ENCODE assay signal across 13 mouse cellular contexts in the genomic region with DNA sequence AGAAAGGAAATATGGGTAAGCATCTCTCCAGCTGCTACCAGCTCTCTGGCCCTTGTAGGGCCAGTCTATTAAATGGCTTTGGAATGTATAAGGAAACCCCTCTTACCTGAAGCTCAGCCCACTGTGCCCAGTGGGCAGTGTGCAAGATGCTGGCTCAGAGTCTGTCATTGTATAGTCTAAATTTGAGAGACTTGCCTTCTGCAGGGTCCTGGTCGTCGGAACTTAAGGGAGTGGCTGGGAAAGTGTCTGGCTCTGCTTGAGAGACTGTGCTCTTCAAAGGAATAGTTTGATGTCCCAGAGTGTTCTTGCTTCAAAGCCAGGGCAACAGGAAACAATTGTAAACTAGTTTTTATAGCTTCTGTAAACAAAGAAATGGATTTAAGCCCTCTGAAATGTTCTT. TPM values are rescaled to one million over a fixed set of nuclear protein-coding genes. Genes with fewer than 3 reads are reported as not detected.
DNase-seq lines count a peak whose midpoint lies in the region; ATAC-seq lines count a peak whose summit lies in the region.
"Had no signal": no experiment of that assay in that cellular context is flagged by ENCODE, and none has a peak within 500 bp of the region (broad histone marks: within the 10 kb centered on the region; RNA-seq: fewer than 3 reads in every experiment).

No protein-coding gene starts in this region.

- peaks cover 12% of the 10 kb centered on the region; the same call in 1 of the 2 replicates for H3K4me1 ChIP-seq in hindbrain, embryonic 10.5 days (replicated peaks)
- H3K4me1 ChIP-seq in hindbrain, embryonic 11.5 days (replicated peaks; ENCODE audit: control insufficient read depth, insufficient read depth, low read length): no peaks in the 10 kb centered on the region
- H3K4me1 ChIP-seq in embryonic facial prominence, embryonic 13.5 days: peaks cover 21% of the 10 kb centered on the region
- peaks cover 15% of the 10 kb centered on the region; the same call in 1 of the 2 replicates for H3K4me1 ChIP-seq in hindbrain, embryonic 15.5 days (replicated peaks)
- H3K4me1 ChIP-seq in midbrain, embryonic 12.5 days: peaks cover 11% of the 10 kb centered on the region
- H3K4me1 ChIP-seq: heart, embryonic 10.5 days had no signal

- H3K9ac ChIP-seq in hindbrain, embryonic 11.5 days (ENCODE audit: low read depth, low read length): no peak overlapping the region
- no peak overlapping the region for H3K9ac ChIP-seq in embryonic facial prominence, embryonic 13.5 days
- no peak overlapping the region for H3K9ac ChIP-seq in hindbrain, embryonic 15.5 days
- H3K9ac ChIP-seq in midbrain, embryonic 12.5 days (replicated peaks): no peak overlapping the region
- H3K9ac ChIP-seq: limb, embryonic 15.5 days had no signal

- no peak overlapping the region for H3K4me3 ChIP-seq in hindbrain, embryonic 10.5 days
- no peak overlapping the region for H3K4me3 ChIP-seq in hindbrain, embryonic 11.5 days (ENCODE audit: low read depth, low read length)
- no peak overlapping the region for H3K4me3 ChIP-seq in embryonic facial prominence, embryonic 13.5 days
- H3K4me3 ChIP-seq in hindbrain, embryonic 15.5 days: no peak overlapping the region
- no peak overlapping the region for H3K4me3 ChIP-seq in midbrain, embryonic 12.5 days
- H3K4me3 ChIP-seq: heart, embryonic 10.5 days; limb, embryonic 15.5 days had no signal

- no peak overlapping the region for H3K4me2 ChIP-seq in hindbrain, embryonic 11.5 days (replicated peaks; ENCODE audit: low read depth, low read length)
- H3K4me2 ChIP-seq in embryonic facial prominence, embryonic 13.5 days: peak overlapping the region; percentile 47
- H3K4me2 ChIP-seq in hindbrain, embryonic 15.5 days: no peak overlapping the region
- H3K4me2 ChIP-seq in midbrain, embryonic 12.5 days (replicated peaks): no peak overlapping the region
- H3K4me2 ChIP-seq: limb, embryonic 15.5 days had no signal

- no peak for ATAC-seq in hindbrain, embryonic 11.5 days (ENCODE audit: low FRiP score)
- ATAC-seq in embryonic facial prominence, embryonic 13.5 days (ENCODE audit: insufficient number of reproducible peaks, insufficient read depth, low FRiP score, low TSS enrichment, low read depth): no peak
- 0 out of 2 replicates have a peak, but pooled peaks have one; percentile 34 for ATAC-seq in hindbrain, embryonic 15.5 days (ENCODE audit: low FRiP score, low read depth)
- ATAC-seq in midbrain, embryonic 12.5 days (ENCODE audit: low FRiP score, low read depth): no peak

- no peaks in the 10 kb centered on the region for H3K9me3 ChIP-seq in hindbrain, embryonic 10.5 days
- H3K9me3 ChIP-seq in hindbrain, embryonic 11.5 days (ENCODE audit: control insufficient read depth, low read length): no peaks in the 10 kb centered on the region
- H3K9me3 ChIP-seq in embryonic facial prominence, embryonic 13.5 days: no peaks in the 10 kb centered on the region
- H3K9me3 ChIP-seq in hindbrain, embryonic 15.5 days: no peaks in the 10 kb centered on the region
- no peaks in the 10 kb centered on the region for H3K9me3 ChIP-seq in midbrain, embryonic 12.5 days
- H3K9me3 ChIP-seq: G1E; heart, embryonic 10.5 days; limb, embryonic 15.5 days had no signal

- no peak for DNase-seq in hindbrain, embryonic 10.5 days (ENCODE audit: low spot score)
- DNase-seq in hindbrain, embryonic 11.5 days (ENCODE audit: low spot score): no peak
- DNase-seq in B cell, adult 2 months: no peak
- DNase-seq in ovary, postnatal 10 days (ENCODE audit: low spot score): no peak
- no peak for DNase-seq in layer of hippocampus, postnatal 14 days (ENCODE audit: low spot score in 2 of 2)
- DNase-seq: cerebellum, postnatal 36 days; kidney, postnatal 36 days had no signal

- 38% methylated on average over 2 of the region's 2 CpGs for WGBS in hindbrain, embryonic 10.5 days
- 47% methylated on average over 2 of the region's 2 CpGs for WGBS in hindbrain, embryonic 11.5 days
- WGBS in embryonic facial prominence, embryonic 13.5 days: 15% methylated on average over 2 of the region's 2 CpGs
- WGBS in hindbrain, embryonic 15.5 days: 42% methylated on average over 2 of the region's 2 CpGs
- WGBS in midbrain, embryonic 12.5 days: 14% methylated on average over 2 of the region's 2 CpGs

- no peaks in the 10 kb centered on the region for H3K36me3 ChIP-seq in hindbrain, embryonic 10.5 days
- no peaks in the 10 kb centered on the region for H3K36me3 ChIP-seq in hindbrain, embryonic 11.5 days (ENCODE audit: control insufficient read depth, insufficient read depth, low read length)
- no peaks in the 10 kb centered on the region for H3K36me3 ChIP-seq in embryonic facial prominence, embryonic 13.5 days
- no peaks in the 10 kb centered on the region for H3K36me3 ChIP-seq in hindbrain, embryonic 15.5 days
- no peaks in the 10 kb centered on the region for H3K36me3 ChIP-seq in midbrain, embryonic 12.5 days
- H3K36me3 ChIP-seq: heart, embryonic 10.5 days; limb, embryonic 15.5 days had no signal

- H3K27ac ChIP-seq in hindbrain, embryonic 10.5 days: peak overlapping the region; percentile 64
- no peak overlapping the region for H3K27ac ChIP-seq in hindbrain, embryonic 11.5 days (ENCODE audit: low read depth, low read length)
- peak overlapping the region; percentile 80 for H3K27ac ChIP-seq in embryonic facial prominence, embryonic 13.5 days
- peak overlapping the region; percentile 33 for H3K27ac ChIP-seq in hindbrain, embryonic 15.5 days (replicated peaks)
- H3K27ac ChIP-seq in midbrain, embryonic 12.5 days (replicated peaks): 0 out of 2 replicates have a peak overlapping the region, but pooled peaks have one; percentile 54
- H3K27ac ChIP-seq: heart, embryonic 10.5 days; limb, embryonic 15.5 days had no signal

- H3K27me3 ChIP-seq in hindbrain, embryonic 10.5 days (ENCODE audit: insufficient read depth, poor library complexity, severe bottlenecking): no peaks in the 10 kb centered on the region
- H3K27me3 ChIP-seq in hindbrain, embryonic 11.5 days (ENCODE audit: control insufficient read depth, insufficient read depth, low read length): no peaks in the 10 kb centered on the region
- H3K27me3 ChIP-seq in embryonic facial prominence, embryonic 13.5 days: no peaks in the 10 kb centered on the region
- no peaks in the 10 kb centered on the region for H3K27me3 ChIP-seq in hindbrain, embryonic 15.5 days
- no peaks in the 10 kb centered on the region for H3K27me3 ChIP-seq in midbrain, embryonic 12.5 days
- H3K27me3 ChIP-seq: limb, embryonic 15.5 days had no signal

RNA-seq across cellular contexts. Expression of a gene that starts 41.5 kb away (rescaled TPM):
- polyA plus RNA-seq in hindbrain, embryonic 10.5 days (2016; fragmentation: Nextera tagmentation; extraction: Ambion mirVana): 15.1 and 17.5 TPM in 2 replicates
- 14.6 and 17.7 TPM in 2 replicates for polyA plus RNA-seq in hindbrain, embryonic 11.5 days (2014; fragmentation: Nextera tagmentation; extraction: Ambion mirVana)
- polyA plus RNA-seq in embryonic facial prominence, embryonic 13.5 days (2015; fragmentation: Nextera tagmentation; extraction: Ambion mirVana): 16.0 and 16.1 TPM in 2 replicates
- 13.4 and 14.8 TPM in 2 replicates for polyA plus RNA-seq in hindbrain, embryonic 15.5 days (2015; fragmentation: Nextera tagmentation; extraction: Ambion mirVana)
- 15.6 and 18.7 TPM in 2 replicates for polyA plus RNA-seq in midbrain, embryonic 12.5 days (2016; fragmentation: Nextera tagmentation; extraction: Ambion mirVana)
- 10 to 100 TPM; 67.5 to 74.0 TPM for total RNA-seq in layer of hippocampus, postnatal 14 days (2021)
